Mouse (Mus musculus): Measurements from ENCODE around the gene Mex3b. TPM values are rescaled to one million over a fixed set of nuclear protein-coding genes. Genes with fewer than 3 reads are reported as not detected.

The Mex3b gene
- polyA plus RNA-seq, 1 experiment from 2014 or later, result 2.8 TPM

DNA sequence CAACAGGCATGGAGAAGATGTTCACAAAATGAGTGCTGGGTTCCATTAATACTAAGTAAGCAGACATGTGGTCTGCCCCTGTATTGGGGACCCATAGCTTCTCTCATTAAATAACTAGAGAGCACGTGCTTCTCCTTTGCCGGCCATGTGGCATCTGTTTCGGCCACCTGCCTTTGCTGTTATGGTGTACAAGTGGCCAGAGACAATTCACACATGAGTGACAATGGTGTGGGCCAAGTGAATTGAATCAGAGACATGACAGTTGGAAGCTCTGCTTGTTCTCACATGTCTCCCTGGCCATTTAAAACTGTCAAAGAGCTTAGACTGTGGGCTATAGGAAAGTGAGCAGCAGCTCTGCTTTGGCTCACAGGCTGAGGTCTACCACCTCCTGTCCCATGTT lies 37.6 kb upstream of the Mex3b start:
- no peak for ATAC-seq
- no peaks in the 10 kb centered on the region for H3K9me3 ChIP-seq (ENCODE audit: control insufficient read depth)
- H3K27me3 ChIP-seq (replicated peaks; ENCODE audit: control insufficient read depth, insufficient read depth, low read length), result no peaks in the 10 kb centered on the region
- H3K4me2 ChIP-seq (replicated peaks; ENCODE audit: low read depth), result no peak overlapping the region
- 85% methylated on average over 3 of the region's 3 CpGs for WGBS
- no peak for TF ChIP-seq CTCF (IDR thresholded peaks at IDR 0.05; ENCODE audit: low read depth)
- H3K4me1 ChIP-seq (replicated peaks; ENCODE audit: control insufficient read depth, insufficient read depth, low read length), result no peaks in the 10 kb centered on the region
- no peak overlapping the region for H3K9ac ChIP-seq (ENCODE audit: low read depth, low read length)
- H3K36me3 ChIP-seq (ENCODE audit: control insufficient read depth, insufficient read depth), result no peaks in the 10 kb centered on the region
- H3K27ac ChIP-seq (ENCODE audit: low read depth, low read length), result no peak overlapping the region
- H3K4me3 ChIP-seq (ENCODE audit: low read depth, low read length), result no peak overlapping the region

DNA sequence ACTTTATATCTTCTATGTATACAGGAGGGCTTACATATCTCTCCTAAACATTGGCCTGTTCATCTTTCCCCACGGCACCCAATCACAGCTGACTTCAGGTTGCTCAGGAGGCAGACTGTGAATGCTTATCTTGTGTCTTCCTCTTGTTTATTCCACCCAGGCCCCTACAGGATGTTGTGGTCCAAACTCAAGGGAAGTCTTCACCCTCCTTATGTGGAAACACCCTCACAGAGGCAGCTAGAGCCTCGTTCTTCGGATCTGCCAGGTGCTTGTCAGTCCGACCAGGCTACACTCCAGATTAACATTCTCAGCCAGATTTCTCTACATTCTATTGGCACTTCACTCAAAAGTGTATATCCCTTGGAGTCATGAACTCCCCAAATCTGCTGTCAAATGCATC lies 32.7 kb upstream of the Mex3b start:
- TF ChIP-seq CTCF (IDR thresholded peaks at IDR 0.05; ENCODE audit: low read depth), result no peak
- WGBS, result 54% methylated on average over 4 of the region's 4 CpGs
- no peaks in the 10 kb centered on the region for H3K4me1 ChIP-seq (replicated peaks; ENCODE audit: control insufficient read depth, insufficient read depth, low read length)
- H3K9me3 ChIP-seq (ENCODE audit: control insufficient read depth), result no peaks in the 10 kb centered on the region
- H3K4me2 ChIP-seq (replicated peaks; ENCODE audit: low read depth), result no peak overlapping the region
- no peaks in the 10 kb centered on the region for H3K27me3 ChIP-seq (replicated peaks; ENCODE audit: control insufficient read depth, insufficient read depth, low read length)
- no peak overlapping the region for H3K27ac ChIP-seq (ENCODE audit: low read depth, low read length)
- no peaks in the 10 kb centered on the region for H3K36me3 ChIP-seq (ENCODE audit: control insufficient read depth, insufficient read depth)
- no peak overlapping the region for H3K9ac ChIP-seq (ENCODE audit: low read depth, low read length)
- H3K4me3 ChIP-seq (ENCODE audit: low read depth, low read length), result no peak overlapping the region
- ATAC-seq, result no peak

DNA sequence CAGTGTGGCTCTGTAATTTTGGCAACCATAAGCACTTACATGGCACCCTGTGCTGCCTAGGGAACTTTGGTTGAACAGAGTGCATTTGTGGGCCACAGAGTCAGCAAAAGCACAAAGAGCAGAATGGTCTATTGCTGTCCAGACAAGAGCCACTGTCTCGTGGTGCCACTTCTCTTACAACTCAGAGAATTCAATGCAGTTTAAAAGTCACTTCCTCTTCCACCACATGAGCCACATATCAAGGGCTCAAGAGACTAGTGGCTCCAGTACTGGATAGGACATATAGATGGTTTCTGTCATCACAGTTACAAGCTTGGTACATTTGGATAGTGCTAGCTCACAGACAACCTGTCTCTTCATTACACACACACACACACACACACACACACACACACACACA lies 28.7 kb upstream of the Mex3b start:
- Histone ChIP-seq H3K27ac (ENCODE audit: low read depth, low read length) (no peak overlapping the region), H3K36me3 (ENCODE audit: control insufficient read depth, insufficient read depth) (no peaks in the 10 kb centered on the region), H3K27me3 (replicated peaks; ENCODE audit: control insufficient read depth, insufficient read depth, low read length) (no peaks in the 10 kb centered on the region), H3K4me3 (ENCODE audit: low read depth, low read length) (no peak overlapping the region), H3K4me2 (replicated peaks; ENCODE audit: low read depth) (no peak overlapping the region), H3K9ac (ENCODE audit: low read depth, low read length) (no peak overlapping the region), H3K9me3 (ENCODE audit: control insufficient read depth) (no peaks in the 10 kb centered on the region), H3K4me1 (replicated peaks; ENCODE audit: control insufficient read depth, insufficient read depth, low read length) (no peaks in the 10 kb centered on the region)
- no peak for ATAC-seq
- 71% methylated on average over 1 of the region's 1 CpGs for WGBS
- no peak for TF ChIP-seq CTCF (IDR thresholded peaks at IDR 0.05; ENCODE audit: low read depth)

DNA sequence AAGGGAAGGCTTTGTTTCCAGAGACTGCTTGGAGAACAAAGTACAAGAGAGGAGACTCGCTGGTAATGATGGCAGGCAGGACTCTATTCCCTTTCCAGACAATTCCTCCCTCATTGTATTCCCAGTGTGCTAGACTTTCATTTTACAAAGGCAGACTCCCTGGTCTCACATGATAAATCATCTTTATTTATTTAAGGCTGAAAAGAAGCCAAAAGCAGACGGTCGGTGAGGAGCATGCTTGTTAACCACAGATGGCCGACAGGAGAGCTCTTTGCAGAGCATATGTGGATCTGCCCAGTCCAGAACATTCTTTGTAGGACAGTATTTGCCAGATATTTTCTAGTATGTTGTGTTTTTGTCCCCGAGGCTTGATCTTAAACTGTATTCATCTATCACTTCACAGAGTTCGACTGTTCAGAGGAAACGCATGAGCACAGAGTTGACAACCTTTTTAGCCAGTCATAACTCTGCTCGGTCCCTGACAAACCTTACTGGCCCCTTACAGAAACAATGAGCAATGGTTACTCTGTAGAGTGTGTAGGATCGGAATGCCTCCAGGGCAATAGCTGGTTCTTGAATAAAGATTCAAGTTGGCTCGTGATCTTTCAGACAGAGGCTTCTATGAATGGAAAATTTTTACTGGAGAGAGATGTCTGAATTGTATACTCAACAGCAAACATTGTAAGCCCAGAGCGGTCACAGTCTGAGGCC lies 28.0 kb upstream of the Mex3b start:
- Histone ChIP-seq H3K27ac (ENCODE audit: low read depth, low read length) (no peak overlapping the region), H3K4me2 (replicated peaks; ENCODE audit: low read depth) (no peak overlapping the region), H3K36me3 (ENCODE audit: control insufficient read depth, insufficient read depth) (no peaks in the 10 kb centered on the region), H3K9ac (ENCODE audit: low read depth, low read length) (no peak overlapping the region), H3K27me3 (replicated peaks; ENCODE audit: control insufficient read depth, insufficient read depth, low read length) (no peaks in the 10 kb centered on the region), H3K4me1 (replicated peaks; ENCODE audit: control insufficient read depth, insufficient read depth, low read length) (no peaks in the 10 kb centered on the region), H3K9me3 (ENCODE audit: control insufficient read depth) (no peaks in the 10 kb centered on the region), H3K4me3 (ENCODE audit: low read depth, low read length) (no peak overlapping the region)
- no peak for ATAC-seq
- 44% methylated on average over 11 of the region's 11 CpGs for WGBS
- TF ChIP-seq CTCF (IDR thresholded peaks at IDR 0.05; ENCODE audit: low read depth), result no peak

DNA sequence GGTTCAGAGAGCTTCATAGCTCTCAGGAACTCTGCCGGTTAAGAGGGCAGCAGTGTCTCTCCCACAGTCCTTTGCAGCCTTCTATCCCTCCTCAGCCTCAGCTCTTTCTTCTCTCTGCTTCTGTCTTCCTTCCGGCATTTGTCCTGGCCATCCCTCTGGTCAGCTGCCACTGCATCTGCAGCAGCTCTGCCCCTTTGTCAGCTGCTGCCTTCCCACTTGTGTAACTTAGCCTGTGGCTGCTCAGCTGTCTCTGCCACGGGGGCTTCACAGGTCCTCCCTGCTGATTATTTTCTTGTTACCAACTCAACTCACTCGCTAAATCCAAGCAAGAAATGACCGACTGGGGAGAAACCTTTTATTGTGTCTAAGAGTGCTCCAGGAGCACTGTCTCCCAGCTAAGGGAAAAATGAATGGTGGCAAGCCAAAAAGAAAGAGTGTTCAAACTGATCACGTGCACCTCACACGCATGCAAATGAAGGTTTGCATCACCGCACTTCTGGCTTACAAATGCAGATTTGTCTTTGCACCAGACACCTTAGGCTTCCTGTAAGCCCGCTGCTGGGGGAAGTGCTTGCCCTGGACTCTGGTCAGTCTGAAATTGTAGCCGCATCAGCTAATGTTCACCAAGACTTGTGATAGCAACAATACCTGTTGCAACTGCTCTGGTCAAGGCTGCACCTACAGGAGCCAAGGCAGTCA lies 24.8 kb upstream of the Mex3b start:
- no peaks in the 10 kb centered on the region for H3K9me3 ChIP-seq (ENCODE audit: control insufficient read depth)
- no peaks in the 10 kb centered on the region for H3K27me3 ChIP-seq (replicated peaks; ENCODE audit: control insufficient read depth, insufficient read depth, low read length)
- no peak overlapping the region for H3K9ac ChIP-seq (ENCODE audit: low read depth, low read length)
- H3K4me1 ChIP-seq (replicated peaks; ENCODE audit: control insufficient read depth, insufficient read depth, low read length), result no peaks in the 10 kb centered on the region
- H3K27ac ChIP-seq (ENCODE audit: low read depth, low read length), result no peak overlapping the region
- H3K36me3 ChIP-seq (ENCODE audit: control insufficient read depth, insufficient read depth), result no peaks in the 10 kb centered on the region
- H3K4me3 ChIP-seq (ENCODE audit: low read depth, low read length), result no peak overlapping the region
- WGBS, result 61% methylated on average over 10 of the region's 10 CpGs
- H3K4me2 ChIP-seq (replicated peaks; ENCODE audit: low read depth), result no peak overlapping the region
- TF ChIP-seq CTCF (IDR thresholded peaks at IDR 0.05; ENCODE audit: low read depth), result no peak
- ATAC-seq, result no peak

DNA sequence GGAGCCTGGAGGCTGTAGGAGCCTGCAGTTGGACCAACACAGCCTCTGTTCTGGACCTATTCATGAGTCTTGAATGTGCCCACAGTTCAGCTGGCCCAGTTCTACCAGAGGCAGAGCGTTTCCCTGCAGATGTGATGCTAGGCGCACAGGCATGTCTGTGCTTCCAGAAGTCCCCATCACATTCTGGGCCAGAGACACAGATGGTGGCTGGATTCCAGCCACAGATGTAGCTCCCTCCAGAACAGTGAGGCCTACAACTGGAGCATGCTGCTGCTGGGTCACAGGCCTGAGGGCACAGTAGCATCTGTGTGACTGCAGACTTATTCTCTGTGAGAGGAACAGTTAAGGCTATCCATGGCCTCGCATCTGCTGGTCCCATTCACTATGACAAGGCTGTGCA lies 16.4 kb upstream of the Mex3b start:
- Histone ChIP-seq H3K27ac (ENCODE audit: low read depth, low read length) (no peak overlapping the region), H3K36me3 (ENCODE audit: control insufficient read depth, insufficient read depth) (no peaks in the 10 kb centered on the region), H3K4me3 (ENCODE audit: low read depth, low read length) (no peak overlapping the region), H3K9me3 (ENCODE audit: control insufficient read depth) (no peaks in the 10 kb centered on the region), H3K27me3 (replicated peaks; ENCODE audit: control insufficient read depth, insufficient read depth, low read length) (no peaks in the 10 kb centered on the region), H3K4me1 (replicated peaks; ENCODE audit: control insufficient read depth, insufficient read depth, low read length) (no peaks in the 10 kb centered on the region), H3K4me2 (replicated peaks; ENCODE audit: low read depth) (no peak overlapping the region), H3K9ac (ENCODE audit: low read depth, low read length) (no peak overlapping the region)
- no peak for TF ChIP-seq CTCF (IDR thresholded peaks at IDR 0.05; ENCODE audit: low read depth)
- WGBS, result 90% methylated on average over 3 of the region's 3 CpGs
- no peak for ATAC-seq

Measured in intestine, postnatal 0 days (tissue).